Mouse (Mus musculus) megakaryocyte, embryonic 14.5 days (primary cell): ENCODE results near the gene Parp8. TPM values are rescaled to one million over a fixed set of nuclear protein-coding genes. Genes with fewer than 3 reads are reported as not detected.
"Not testable (repeated sequence)": the region's sequence is repeated elsewhere in the genome, so short reads cannot be mapped to it uniquely, and the experiment has no call there.

Experiments
- H3K27me3 ChIP-seq: replicated peaks from 2 replicates; pipeline ENCODE3; 2012; ENCODE audit warnings: inconsistent platforms
- H3K36me3 ChIP-seq: replicated peaks from 2 replicates; pipeline ENCODE3; 2012; ENCODE audit warnings: low read length, inconsistent platforms, mixed read lengths
- H3K4me1 ChIP-seq: 2 replicates; pipeline ENCODE4 v1.6.1; 2012; ENCODE audit warnings: inconsistent platforms
- H3K4me3 ChIP-seq: replicated peaks from 2 replicates; pipeline ENCODE3; 2012; ENCODE audit warnings: moderate library complexity, mild to moderate bottlenecking, inconsistent platforms
- H3K9me3 ChIP-seq: 2 replicates; pipeline ENCODE4 v1.6.1; 2012; ENCODE audit warnings: inconsistent platforms
- FLI1 ChIP-seq: IDR thresholded peaks from 2 replicates; pipeline ENCODE4 v1.6.1; 2012; ENCODE audit warnings: low read length, inconsistent platforms, mixed read lengths
- GATA1 ChIP-seq: IDR thresholded peaks from 3 replicates; pipeline ENCODE4 v1.6.1; 2012; ENCODE audit warnings: mixed read lengths, low read length, inconsistent platforms, borderline replicate concordance
- polyA plus RNA-seq: library from polyadenylated mRNA; stranded (reverse); fragments of >175 nt; gene quantifications from 2 replicates; pipeline ENCODE4 v1.2.3, GENCODE M21; 2012; ENCODE audit warnings: low replicate concordance; ENCODE audit not compliant: insufficient read depth

Gene Parp8
- polyA plus RNA-seq, 1 experiment, result 0.58 TPM

DNA sequence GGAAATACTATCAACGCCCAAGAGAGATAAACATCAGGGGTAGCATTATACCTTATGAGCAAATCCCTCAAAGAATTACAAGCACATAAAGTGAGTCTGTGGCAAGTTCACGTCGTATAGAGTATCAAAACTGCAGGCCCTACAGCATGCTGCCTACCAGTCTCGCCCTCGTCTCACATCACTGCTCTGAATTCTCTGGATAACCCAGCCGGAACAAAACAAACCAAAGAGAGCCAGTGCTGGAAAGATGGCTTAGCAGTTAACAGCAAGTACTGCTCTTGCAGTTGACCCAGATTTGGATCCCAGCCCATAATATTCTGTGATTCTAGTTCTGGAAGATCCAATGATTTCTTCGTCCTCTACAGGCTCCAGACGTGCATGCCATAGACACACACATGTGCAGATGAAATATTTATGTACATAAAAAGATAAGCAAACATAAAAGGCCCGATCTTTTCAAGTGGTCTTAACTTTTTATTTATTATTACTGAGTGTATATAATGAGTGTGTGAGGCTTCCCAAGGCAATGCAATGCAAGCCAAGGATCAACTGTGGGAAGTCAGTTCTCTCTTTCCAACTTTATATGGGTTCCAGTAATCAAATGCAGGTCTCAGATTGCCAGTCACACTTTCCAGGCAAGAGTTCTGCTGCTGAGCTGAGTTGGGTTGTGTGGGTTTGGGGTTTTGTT is 77.6 kb downstream of the Parp8 start:
- Histone ChIP-seq H3K4me3 (no peak overlapping the region), H3K36me3 (no peaks in the 10 kb centered on the region)
- TF ChIP-seq GATA1 (no peak), FLI1 (no peak)

DNA sequence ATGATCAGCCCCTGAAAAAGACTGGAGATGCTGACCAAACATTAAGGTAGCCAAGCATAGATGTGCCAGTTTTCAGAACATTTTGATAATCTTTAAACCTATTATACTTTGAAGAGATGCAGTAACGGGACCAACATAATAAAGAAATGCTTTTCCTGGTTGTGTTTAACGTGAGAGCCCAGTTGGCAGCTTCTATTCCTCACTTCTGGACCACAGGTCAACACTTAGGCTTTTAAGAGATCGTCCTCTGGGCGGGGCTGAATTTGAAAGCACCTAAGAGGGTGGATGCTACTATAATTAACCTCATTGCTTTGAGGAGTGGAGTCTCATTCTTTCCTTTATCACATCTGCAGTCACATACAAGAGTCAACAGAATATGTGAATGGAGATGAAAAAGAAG is 78.8 kb downstream of the Parp8 start:
- no peaks in the 10 kb centered on the region for H3K4me1 ChIP-seq
- no peaks in the 10 kb centered on the region for H3K36me3 ChIP-seq
- H3K27me3 ChIP-seq, result no peaks in the 10 kb centered on the region
- no peak overlapping the region for H3K4me3 ChIP-seq
- TF ChIP-seq FLI1 (no peak), GATA1 (no peak)
- peaks cover 2% of the 10 kb centered on the region; the same call in 1 of the 2 replicates for H3K9me3 ChIP-seq

More for the DNA sequence above, 77.6 kb downstream of the Parp8 start:
- Histone ChIP-seq H3K4me1 (no peaks in the 10 kb centered on the region), H3K27me3 (no peaks in the 10 kb centered on the region), H3K9me3 (peaks cover 2% of the 10 kb centered on the region; the same call in 1 of the 2 replicates)

DNA sequence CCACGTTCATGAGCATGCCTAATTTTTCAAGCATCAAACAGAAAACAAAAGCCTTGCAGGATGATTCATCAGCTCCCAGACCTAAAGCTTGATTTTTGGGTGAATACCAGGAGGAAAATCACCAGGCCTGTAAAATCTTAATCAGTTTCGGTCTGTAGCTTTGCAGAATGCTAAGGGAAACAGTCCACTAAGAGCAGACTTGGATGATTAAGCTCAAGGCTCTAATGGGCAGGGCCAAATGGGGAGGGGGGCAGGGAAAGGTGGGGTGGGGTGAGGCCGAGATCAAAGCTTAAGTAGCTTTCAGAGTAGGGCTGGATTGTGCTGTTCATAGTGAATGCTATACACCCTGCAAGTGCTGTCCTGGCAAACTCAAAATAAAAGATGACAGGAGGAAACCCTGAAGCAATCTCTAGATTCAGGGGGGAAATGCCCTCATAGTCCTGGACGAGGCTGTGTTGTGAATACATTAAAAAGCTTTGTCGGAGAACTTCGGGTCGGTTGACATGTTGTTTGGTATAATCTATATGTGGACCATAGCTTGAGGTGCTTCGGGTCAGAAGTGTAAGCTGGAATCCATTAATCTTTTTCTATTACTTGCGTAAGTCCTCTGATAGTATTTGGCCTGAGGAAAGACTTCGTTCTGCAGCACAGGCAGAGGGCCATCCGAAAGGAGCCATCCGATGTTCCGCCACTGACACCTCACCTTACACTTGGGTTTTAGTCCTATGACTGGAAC is 83.9 kb downstream of the Parp8 start:
- TF ChIP-seq FLI1 (no peak), GATA1 (no peak)
- Histone ChIP-seq H3K27me3 (no peaks in the 10 kb centered on the region), H3K4me1 (no peaks in the 10 kb centered on the region), H3K36me3 (no peaks in the 10 kb centered on the region), H3K9me3 (peaks cover 2% of the 10 kb centered on the region; the same call in 1 of the 2 replicates), H3K4me3 (no peak overlapping the region)

DNA sequence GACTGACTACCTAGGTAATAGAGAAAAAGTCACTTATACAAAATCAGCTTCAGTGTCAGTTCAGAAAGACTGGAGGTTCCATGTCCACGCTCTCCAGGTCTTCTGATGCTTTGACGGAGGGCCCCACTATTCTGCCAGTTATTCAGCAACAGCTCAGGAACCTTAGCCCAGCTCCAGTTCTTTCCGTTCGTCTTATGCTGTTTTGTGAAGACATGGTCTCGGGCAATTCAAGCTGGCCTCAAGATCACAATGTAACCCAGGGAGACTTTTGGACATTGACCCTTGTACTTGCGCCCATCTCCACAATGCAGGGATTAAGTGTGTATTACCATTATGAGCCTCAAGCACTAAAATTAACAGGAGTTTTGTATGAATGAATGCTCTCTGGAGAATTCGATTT is 84.6 kb downstream of the Parp8 start:
- Histone ChIP-seq H3K4me3 (no peak overlapping the region), H3K9me3 (peaks cover 2% of the 10 kb centered on the region; the same call in 1 of the 2 replicates), H3K36me3 (no peaks in the 10 kb centered on the region), H3K4me1 (no peaks in the 10 kb centered on the region), H3K27me3 (no peaks in the 10 kb centered on the region)
- TF ChIP-seq GATA1, result no peak
- TF ChIP-seq FLI1, result no peak

DNA sequence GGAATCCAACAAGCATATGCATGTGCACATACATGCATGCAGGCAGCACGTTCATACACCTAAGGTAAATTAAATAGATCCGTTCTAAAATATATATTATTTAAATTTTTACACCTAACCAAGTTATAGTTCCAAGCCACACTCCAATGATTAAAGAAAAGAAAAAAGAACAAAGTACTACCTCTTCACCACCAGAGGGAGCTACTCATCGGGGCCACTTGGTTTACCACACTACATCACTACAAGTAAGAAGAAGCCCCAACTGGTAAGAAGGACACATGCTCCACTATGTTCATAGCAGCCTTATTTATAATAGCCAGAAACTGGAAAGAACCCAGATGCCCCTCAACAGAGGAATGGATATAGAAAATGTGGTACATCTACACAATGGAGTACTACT is 88.3 kb downstream of the Parp8 start:
- not testable (repeated sequence) for H3K4me1 ChIP-seq, H3K4me3 ChIP-seq, H3K9me3 ChIP-seq, H3K27me3 ChIP-seq, H3K36me3 ChIP-seq

DNA sequence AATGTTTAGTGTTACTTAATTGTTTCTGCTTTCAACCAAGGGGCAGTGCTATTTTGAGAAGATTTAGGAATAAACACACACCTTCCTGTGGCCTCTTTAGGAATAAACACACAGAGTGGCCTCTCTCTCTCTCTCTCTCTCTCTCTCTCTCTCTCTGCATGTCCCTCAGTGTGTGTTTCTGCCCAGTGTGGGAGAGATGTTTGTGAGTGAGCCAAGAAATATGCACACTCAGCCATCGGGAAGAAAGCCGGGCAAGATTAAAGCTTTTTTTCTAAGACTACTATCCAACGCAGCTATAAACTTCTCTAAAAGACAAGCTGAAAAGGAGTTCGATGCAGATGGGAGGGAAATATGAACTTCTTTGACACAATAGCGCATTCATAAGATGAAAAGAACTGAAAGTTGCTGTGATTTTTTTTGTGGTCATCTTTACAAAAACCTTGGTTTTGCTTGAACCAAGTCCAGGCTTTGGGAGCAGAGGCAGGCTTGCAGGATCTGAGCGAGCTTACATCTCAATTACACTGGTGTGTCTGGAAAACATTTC is 107.9 kb downstream of the Parp8 start:
- no peaks in the 10 kb centered on the region for H3K27me3 ChIP-seq
- H3K36me3 ChIP-seq, result no peaks in the 10 kb centered on the region
- H3K4me1 ChIP-seq, result no peaks in the 10 kb centered on the region
- TF ChIP-seq GATA1 (no peak), FLI1 (no peak)
- H3K9me3 ChIP-seq, result no peaks in the 10 kb centered on the region
- no peak overlapping the region for H3K4me3 ChIP-seq

DNA sequence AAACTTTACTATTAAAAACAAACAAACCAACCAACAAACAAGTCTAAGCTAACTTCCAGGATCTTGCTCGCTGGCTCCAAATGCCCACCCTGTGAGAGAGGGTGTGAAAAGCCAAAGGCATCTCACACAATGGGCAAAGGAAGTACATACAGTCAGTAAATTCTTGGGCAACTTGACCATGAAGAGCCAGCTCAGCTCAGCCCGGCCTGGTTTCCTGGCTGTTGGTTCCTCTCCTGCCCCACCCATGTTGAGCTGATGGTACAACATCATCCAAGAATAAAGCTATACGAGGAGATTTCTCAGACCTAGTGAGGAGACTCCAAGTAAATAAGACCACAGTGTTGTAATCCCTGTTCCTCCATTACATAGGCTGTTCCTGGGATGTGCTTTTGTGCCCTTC is 117.1 kb downstream of the Parp8 start:
- Histone ChIP-seq H3K4me1 (no peaks in the 10 kb centered on the region), H3K36me3 (no peaks in the 10 kb centered on the region), H3K4me3 (no peak overlapping the region), H3K27me3 (no peaks in the 10 kb centered on the region), H3K9me3 (no peaks in the 10 kb centered on the region)
- TF ChIP-seq GATA1 (no peak), FLI1 (no peak)

DNA sequence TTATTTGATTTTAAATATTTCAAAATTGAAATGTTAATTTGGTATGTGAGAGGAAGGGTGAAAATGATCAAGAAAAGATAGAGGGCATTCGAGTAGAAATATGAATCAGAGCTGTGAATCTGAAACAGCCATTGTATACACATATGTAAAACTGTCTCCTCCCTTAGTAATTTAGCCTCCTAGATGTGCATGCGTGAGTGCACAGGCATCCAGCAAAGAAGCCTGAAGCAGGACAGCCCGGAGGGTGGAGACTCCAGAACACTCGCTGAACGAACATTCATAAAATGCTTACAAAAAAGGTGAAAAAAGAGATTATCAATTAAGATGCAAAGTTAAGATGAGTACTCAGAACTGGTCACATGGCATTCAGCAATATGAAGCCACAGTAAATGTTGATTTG is 121.9 kb downstream of the Parp8 start:
- no peaks in the 10 kb centered on the region for H3K9me3 ChIP-seq
- H3K27me3 ChIP-seq, result no peaks in the 10 kb centered on the region
- no peak overlapping the region for H3K4me3 ChIP-seq
- no peaks in the 10 kb centered on the region for H3K4me1 ChIP-seq
- no peak for TF ChIP-seq FLI1
- no peak for TF ChIP-seq GATA1
- H3K36me3 ChIP-seq, result no peaks in the 10 kb centered on the region

DNA sequence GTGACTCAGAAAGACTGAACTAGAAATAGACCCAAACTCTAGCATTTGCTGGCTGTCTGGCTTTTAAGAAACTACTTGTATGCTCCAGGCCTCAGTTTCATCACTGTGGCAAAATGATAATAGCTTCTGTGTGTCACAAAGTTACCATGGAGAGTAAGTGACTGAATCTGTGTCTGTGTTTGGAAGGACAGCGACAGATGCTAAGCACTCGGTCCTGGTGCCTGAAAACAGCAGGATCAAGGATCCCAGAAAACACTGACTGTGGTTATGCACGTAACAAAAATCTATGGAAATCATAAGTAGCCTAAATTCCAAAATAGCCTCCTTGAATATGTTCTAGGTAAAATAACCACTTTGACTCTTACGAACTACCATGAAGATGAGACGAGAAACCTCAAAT is 126.9 kb downstream of the Parp8 start:
- Histone ChIP-seq H3K27me3 (no peaks in the 10 kb centered on the region), H3K9me3 (no peaks in the 10 kb centered on the region), H3K36me3 (no peaks in the 10 kb centered on the region), H3K4me3 (no peak overlapping the region), H3K4me1 (no peaks in the 10 kb centered on the region)
- TF ChIP-seq GATA1 (no peak), FLI1 (no peak)

DNA sequence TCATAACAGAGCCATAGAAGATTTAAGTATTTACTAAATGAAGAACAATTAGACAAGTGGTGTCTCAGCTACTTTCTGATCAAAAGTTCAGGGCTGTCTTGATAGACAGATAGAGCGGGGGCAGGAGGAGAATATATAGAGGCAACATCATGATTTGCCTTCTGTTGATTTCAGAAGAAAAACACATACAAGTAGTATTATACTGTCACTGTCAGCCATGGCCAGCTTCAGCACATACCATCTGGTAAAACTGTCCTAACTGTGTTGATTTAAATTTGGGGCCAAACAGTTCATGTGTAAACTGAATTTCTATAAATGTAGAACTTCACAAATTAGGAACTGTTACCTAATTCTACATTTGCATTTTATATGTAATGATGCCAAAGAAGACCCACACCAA is 127.6 kb downstream of the Parp8 start:
- H3K4me3 ChIP-seq, result no peak overlapping the region
- no peaks in the 10 kb centered on the region for H3K4me1 ChIP-seq
- no peak for TF ChIP-seq GATA1
- no peak for TF ChIP-seq FLI1
- no peaks in the 10 kb centered on the region for H3K9me3 ChIP-seq
- H3K27me3 ChIP-seq, result no peaks in the 10 kb centered on the region
- H3K36me3 ChIP-seq, result no peaks in the 10 kb centered on the region
